Mouse (Mus musculus) midbrain, embryonic 11.5 days (tissue): ENCODE data around the gene Ermp1. TPM values are rescaled to one million over a fixed set of nuclear protein-coding genes. Genes with fewer than 3 reads are reported as not detected.

Experiments used
- ATAC-seq: fragments of 200-750 bp; cut with Nextera tagmentation; 2 replicates; pipeline ENCODE4 v1.8.0; 2017; ENCODE audit warnings: moderate TSS enrichment, moderate library complexity; ENCODE audit not compliant: low FRiP score
- DNase-seq: peaks from one replicate; pipeline ENCODE4 v3.0.0; 2015; ENCODE audit warnings: low spot score; ENCODE audit errors: missing footprints
- H3K27ac ChIP-seq: fragments of 300-500 bp; sonication (generic); 2 replicates; pipeline ENCODE4 v1.5.1; 2014; ENCODE audit warnings: low read depth, low read length
- H3K27me3 ChIP-seq: fragments of 300-500 bp; sonication (generic); 2 replicates; pipeline ENCODE4 v1.6.1; 2014; ENCODE audit warnings: mild to moderate bottlenecking, low read length, moderate library complexity, mixed read lengths; ENCODE audit not compliant: control insufficient read depth, insufficient read depth
- H3K36me3 ChIP-seq: fragments of 300-500 bp; sonication (generic); 2 replicates; pipeline ENCODE4 v1.6.1; 2014; ENCODE audit warnings: mild to moderate bottlenecking, low read length, moderate library complexity, mixed read lengths; ENCODE audit not compliant: control insufficient read depth, insufficient read depth
- H3K4me1 ChIP-seq: fragments of 300-500 bp; sonication (generic); 2 replicates; pipeline ENCODE4 v1.6.1; 2014; ENCODE audit warnings: low read length; ENCODE audit not compliant: control insufficient read depth, insufficient read depth
- H3K4me2 ChIP-seq: fragments of 300-500 bp; sonication (generic); 2 replicates; pipeline ENCODE4 v1.6.1; 2014; ENCODE audit warnings: mild to moderate bottlenecking, moderate library complexity
- H3K4me3 ChIP-seq: fragments of 300-500 bp; sonication (generic); 2 replicates; pipeline ENCODE4 v1.5.1; 2014; ENCODE audit warnings: low read depth, low read length
- H3K9ac ChIP-seq: fragments of 300-500 bp; sonication (generic); 2 replicates; pipeline ENCODE4 v1.6.1; 2014; ENCODE audit warnings: low read length
- H3K9me3 ChIP-seq: fragments of 300-500 bp; sonication (generic); 2 replicates; pipeline ENCODE4 v1.6.1; 2016; ENCODE audit warnings: low read length; ENCODE audit not compliant: control insufficient read depth
- WGBS: fragments of 180-500 bp; shearing (Covaris S2); extraction: QIAGEN DNeasy Blood & Tissue Kit; methylation state at CpG from one replicate; pipeline ENCODE4 v1.1.7; 2014; 5-methylcytosine and 5-hydroxymethylcytosine counted together
- polyA plus RNA-seq: library from polyadenylated mRNA; unstranded; fragments of >200 nt; fragmentation: Nextera tagmentation; extraction: Ambion mirVana; gene quantifications from 2 replicates; pipeline ENCODE4 v1.2.1, GENCODE M21; 2014

Gene Ermp1
- polyA plus RNA-seq, 1 experiment from 2014 or later: 12.9 TPM

DNA sequence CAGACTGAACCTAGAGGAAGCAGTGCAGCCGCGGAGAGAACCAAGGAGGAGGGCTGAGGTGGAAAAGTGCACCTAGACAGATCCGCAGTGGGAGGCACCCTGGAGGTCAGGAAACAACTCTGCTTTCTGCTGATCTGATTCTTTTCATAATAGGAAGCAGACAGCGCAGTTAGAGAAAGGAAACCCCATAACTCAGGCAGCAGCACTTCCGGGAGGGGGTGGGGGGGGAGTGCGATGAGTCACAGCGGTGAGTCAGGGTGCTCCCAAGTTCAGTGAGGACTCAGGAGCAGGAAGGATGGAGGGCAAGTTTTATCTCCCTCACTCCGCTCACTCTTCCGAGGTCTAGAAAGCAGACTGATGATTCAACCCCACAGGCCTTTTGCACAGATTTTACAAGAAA is 7.2 kb downstream of the Ermp1 start:
- Histone ChIP-seq H3K36me3 (no peaks in the 10 kb centered on the region; the same call in 1 of the 2 replicates), H3K4me3 (no peak overlapping the region), H3K27me3 (no peaks in the 10 kb centered on the region), H3K9ac (no peak overlapping the region), H3K4me2 (no peak overlapping the region), H3K9me3 (0 out of 2 replicates have a peak, but pooled peaks cover 2% of the 10 kb centered on the region), H3K4me1 (0 out of 2 replicates have a peak, but pooled peaks cover 3% of the 10 kb centered on the region), H3K27ac (no peak overlapping the region)
- no peak for ATAC-seq
- DNase-seq: no peak
- 53% methylated on average over 9 of the region's 9 CpGs for WGBS

DNA sequence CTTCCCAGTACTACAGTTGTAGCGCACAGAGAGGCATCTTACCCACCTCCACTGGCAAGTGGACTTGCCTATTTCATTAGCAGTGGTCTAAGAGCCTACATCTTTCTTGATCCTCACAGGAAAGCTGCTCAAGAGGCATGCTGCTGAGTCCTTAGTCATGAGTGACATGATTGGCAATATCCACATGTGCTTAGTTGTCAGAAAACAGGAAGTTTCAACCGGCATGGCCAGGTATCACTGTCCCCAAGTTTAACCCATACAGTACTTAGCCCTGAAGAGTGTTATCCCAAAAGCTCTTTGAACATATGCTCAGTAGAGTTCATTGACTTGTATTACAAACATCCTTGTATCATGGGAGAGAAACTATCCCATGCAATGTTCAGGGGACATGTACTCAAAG is 36.1 kb downstream of the Ermp1 start:
- Histone ChIP-seq H3K36me3 (peaks cover 8% of the 10 kb centered on the region; the same call in 1 of the 2 replicates), H3K27ac (no peak overlapping the region), H3K27me3 (no peaks in the 10 kb centered on the region), H3K4me2 (no peak overlapping the region), H3K9ac (no peak overlapping the region), H3K9me3 (no peaks in the 10 kb centered on the region), H3K4me3 (no peak overlapping the region), H3K4me1 (no peaks in the 10 kb centered on the region)
- no peak for ATAC-seq
- WGBS: 89% methylated on average over 2 of the region's 2 CpGs
- DNase-seq: no peak

DNA sequence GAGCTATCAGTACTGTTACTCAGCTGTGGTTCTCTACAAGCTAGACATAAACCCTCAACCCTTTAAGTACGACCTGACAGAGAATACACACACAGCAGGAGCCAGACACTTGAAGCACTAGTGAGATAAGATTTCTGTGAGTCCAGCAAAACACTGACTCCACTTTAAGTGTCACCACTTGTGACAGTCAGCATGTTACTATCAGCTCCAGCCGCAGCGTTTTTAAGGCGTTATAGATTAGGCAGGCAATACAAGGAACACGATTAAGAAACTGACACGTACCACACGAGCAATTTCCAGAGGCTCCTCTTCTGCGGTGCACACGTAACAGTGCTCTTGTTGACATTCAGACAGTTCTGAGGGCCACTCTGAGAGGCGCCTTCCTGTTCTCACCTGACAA is 37.3 kb downstream of the Ermp1 start:
- Histone ChIP-seq H3K27ac (no peak overlapping the region), H3K27me3 (no peaks in the 10 kb centered on the region), H3K4me3 (no peak overlapping the region), H3K4me1 (no peaks in the 10 kb centered on the region), H3K9me3 (no peaks in the 10 kb centered on the region), H3K4me2 (no peak overlapping the region), H3K9ac (no peak overlapping the region), H3K36me3 (peaks cover 8% of the 10 kb centered on the region; the same call in 1 of the 2 replicates)
- ATAC-seq: no peak
- no peak for DNase-seq
- WGBS: 94% methylated on average over 10 of the region's 10 CpGs

DNA sequence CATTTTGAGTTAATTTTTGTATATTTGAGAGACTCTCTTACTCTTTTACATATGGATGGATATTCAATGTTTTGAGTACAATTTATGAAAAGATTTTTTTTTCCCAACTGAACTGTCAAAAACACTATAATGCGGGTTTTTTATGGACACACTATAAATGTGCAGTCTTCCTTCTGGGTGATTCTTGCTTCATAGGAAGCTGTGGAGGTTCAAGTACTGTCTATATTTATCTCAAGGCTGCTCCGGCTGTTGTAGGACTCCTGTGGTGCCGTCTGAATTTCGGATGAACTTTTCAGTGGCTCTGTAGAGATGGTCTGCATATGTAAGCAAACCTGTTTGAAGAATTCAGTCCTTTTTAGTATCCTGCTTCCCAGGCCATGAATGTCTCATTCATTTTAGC is 40.0 kb downstream of the Ermp1 start:
- no peak overlapping the region for H3K4me3 ChIP-seq
- WGBS: 80% methylated on average over 4 of the region's 4 CpGs
- H3K4me1 ChIP-seq: no peaks in the 10 kb centered on the region
- H3K9ac ChIP-seq: no peak overlapping the region
- DNase-seq (no peak), ATAC-seq (no peak)
- H3K27me3 ChIP-seq: no peaks in the 10 kb centered on the region
- H3K4me2 ChIP-seq: no peak overlapping the region
- H3K27ac ChIP-seq: no peak overlapping the region
- peaks cover 13% of the 10 kb centered on the region; the same call in 1 of the 2 replicates for H3K36me3 ChIP-seq
- no peaks in the 10 kb centered on the region for H3K9me3 ChIP-seq

DNA sequence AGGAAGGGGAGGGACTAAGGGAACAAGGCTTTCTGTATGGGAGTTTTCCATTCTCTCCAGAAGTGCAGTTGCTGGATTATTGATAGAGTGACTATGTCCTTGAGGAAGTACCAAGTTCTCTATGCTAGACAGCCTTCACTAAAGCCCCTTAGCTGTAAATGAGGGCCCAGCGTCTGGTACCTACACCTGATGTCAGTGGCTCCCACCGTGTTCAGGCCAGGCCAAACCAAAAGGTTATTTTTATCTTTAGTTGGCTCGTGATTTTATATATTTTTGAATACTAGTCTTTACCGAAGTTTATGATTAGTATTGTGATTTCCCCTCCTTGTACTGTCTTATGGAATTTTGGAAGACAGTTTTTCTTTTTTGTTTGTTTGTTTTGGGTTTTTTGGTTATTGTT is 40.7 kb downstream of the Ermp1 start:
- no peaks in the 10 kb centered on the region for H3K9me3 ChIP-seq
- no peak overlapping the region for H3K4me2 ChIP-seq
- H3K27me3 ChIP-seq: no peaks in the 10 kb centered on the region
- H3K4me1 ChIP-seq: no peaks in the 10 kb centered on the region
- 95% methylated on average over 4 of the region's 4 CpGs for WGBS
- H3K9ac ChIP-seq: no peak overlapping the region
- no peak for DNase-seq
- ATAC-seq: no peak
- H3K36me3 ChIP-seq: peaks cover 10% of the 10 kb centered on the region; the same call in 1 of the 2 replicates
- no peak overlapping the region for H3K27ac ChIP-seq
- H3K4me3 ChIP-seq: no peak overlapping the region

DNA sequence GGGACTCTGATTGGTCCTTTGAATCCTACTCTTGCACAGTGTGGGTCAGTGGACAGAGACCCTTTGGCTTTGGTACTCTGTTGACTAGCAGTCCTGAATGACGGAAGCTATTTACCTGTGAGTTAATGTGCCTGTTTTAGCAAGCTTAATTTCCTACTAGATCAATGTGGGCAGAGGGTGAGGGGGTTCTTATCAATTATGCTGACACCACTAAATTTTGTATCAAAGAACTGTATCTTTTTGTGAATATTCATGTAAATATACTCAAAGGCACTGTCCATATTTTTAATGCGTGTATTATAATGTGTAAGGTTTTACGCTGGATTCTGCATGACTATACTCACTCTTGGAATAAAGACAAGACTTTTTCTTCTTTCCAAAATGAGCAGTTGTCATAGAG is 43.6 kb downstream of the Ermp1 start:
- Histone ChIP-seq H3K4me2 (no peak overlapping the region), H3K27ac (no peak overlapping the region), H3K27me3 (no peaks in the 10 kb centered on the region), H3K4me1 (no peaks in the 10 kb centered on the region), H3K36me3 (peaks cover 4% of the 10 kb centered on the region; the same call in 1 of the 2 replicates), H3K4me3 (no peak overlapping the region), H3K9me3 (no peaks in the 10 kb centered on the region), H3K9ac (no peak overlapping the region)
- no peak for DNase-seq
- WGBS: 98% methylated on average over 3 of the region's 3 CpGs
- no peak for ATAC-seq

DNA sequence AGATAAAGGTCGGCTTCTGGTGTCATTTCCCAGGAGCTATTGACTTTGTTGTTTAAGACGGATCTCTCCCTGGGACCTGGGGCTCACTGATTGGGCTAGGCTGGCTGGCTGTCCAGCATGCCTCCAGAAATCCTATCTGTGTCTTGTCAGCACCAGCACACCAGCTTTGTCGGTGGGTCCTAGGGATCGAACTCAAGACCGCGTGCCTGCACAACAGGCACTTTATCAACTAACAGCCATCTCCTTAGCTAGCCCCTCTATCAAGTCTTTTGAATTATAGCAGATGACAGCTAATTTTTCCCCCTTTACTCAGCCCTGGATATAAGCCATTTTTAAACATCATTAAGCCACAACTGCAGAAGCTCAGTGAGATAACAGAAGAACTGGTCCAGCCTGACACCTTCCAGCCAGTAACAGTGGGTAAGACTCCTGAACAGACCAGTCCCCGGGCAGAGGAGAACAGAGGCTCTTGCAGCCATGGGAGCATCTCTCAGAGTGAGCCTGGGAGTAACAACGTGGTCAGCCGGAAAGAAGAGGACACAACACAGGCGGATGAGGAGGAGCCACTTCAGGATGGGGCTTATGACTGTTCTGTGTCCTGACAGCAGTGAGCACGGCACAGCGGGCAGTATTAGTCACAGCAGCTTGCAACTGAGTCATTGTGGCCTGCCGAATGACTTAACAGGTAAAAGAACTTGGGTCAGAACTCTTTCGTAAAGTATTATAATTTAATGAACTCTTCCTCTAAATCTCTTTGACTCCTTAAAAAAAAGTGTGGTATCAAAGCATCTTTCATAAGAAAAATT is 44.5 kb downstream of the Ermp1 start:
- Histone ChIP-seq H3K9ac (no peak overlapping the region), H3K27me3 (no peaks in the 10 kb centered on the region), H3K4me3 (no peak overlapping the region), H3K36me3 (peaks cover 4% of the 10 kb centered on the region; the same call in 1 of the 2 replicates), H3K4me1 (no peaks in the 10 kb centered on the region), H3K9me3 (no peaks in the 10 kb centered on the region), H3K27ac (no peak overlapping the region), H3K4me2 (no peak overlapping the region)
- DNase-seq: no peak
- 89% methylated on average over 14 of the region's 14 CpGs for WGBS
- no peak for ATAC-seq

DNA sequence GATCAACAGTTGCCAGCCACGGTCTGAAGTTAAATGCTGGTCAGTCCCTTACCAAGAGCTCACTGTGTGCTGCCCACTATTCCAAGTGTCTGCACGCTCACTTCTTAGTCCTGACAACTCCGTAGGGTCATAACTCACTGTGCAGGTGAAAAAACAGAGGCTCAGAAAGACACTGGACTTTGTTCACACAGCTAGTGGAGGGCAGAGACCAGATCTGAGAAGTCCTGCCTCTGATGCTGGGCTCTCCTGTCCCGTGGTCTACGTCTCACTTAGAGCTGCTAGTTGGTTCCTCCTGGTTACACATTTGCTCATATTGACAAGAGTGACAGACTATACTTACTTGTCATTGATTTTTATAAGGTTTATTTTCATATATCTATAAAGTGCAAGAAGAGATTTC is 49.2 kb downstream of the Ermp1 start:
- WGBS: 90% methylated on average over 5 of the region's 5 CpGs
- Histone ChIP-seq H3K27me3 (no peaks in the 10 kb centered on the region), H3K4me3 (no peak overlapping the region), H3K4me2 (no peak overlapping the region), H3K36me3 (peaks cover 11% of the 10 kb centered on the region; the same call in 1 of the 2 replicates), H3K9ac (no peak overlapping the region), H3K4me1 (no peaks in the 10 kb centered on the region), H3K9me3 (no peaks in the 10 kb centered on the region), H3K27ac (no peak overlapping the region)
- no peak for ATAC-seq
- DNase-seq: no peak

DNA sequence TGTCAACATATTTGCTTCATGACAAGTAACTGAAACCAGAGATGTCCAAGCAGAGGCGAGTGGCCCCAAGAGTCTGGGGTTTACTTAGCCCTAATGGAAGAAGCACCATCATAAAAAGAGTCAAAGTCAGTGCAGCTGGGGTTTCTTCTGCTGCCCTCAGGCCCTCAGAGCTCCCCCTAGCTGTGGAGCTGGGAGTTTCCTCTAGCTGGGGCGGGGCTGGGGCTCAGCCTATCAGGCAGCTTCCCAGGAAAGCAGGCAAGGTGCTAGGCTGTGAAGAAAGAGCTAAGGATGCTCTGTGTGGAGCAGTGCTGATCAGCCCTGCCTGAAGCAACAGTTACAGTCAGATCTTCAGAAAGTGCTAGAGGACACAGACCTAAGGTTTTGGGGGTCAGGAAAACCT is 51.2 kb downstream of the Ermp1 start:
- ATAC-seq: no peak
- peaks cover 7% of the 10 kb centered on the region; the same call in 1 of the 2 replicates for H3K36me3 ChIP-seq

More for the DNA sequence above, 51.2 kb downstream of the Ermp1 start:
- WGBS: 92% methylated on average over 2 of the region's 2 CpGs
- H3K4me3 ChIP-seq: no peak overlapping the region
- H3K4me1 ChIP-seq: no peaks in the 10 kb centered on the region
- H3K27ac ChIP-seq: no peak overlapping the region
- H3K4me2 ChIP-seq: no peak overlapping the region
- H3K9me3 ChIP-seq: no peaks in the 10 kb centered on the region
- no peak for DNase-seq
- H3K9ac ChIP-seq: no peak overlapping the region
- H3K27me3 ChIP-seq: no peaks in the 10 kb centered on the region
